ENCODE assay signal across 31 mouse cellular contexts in genomic region chr5:3665225-3665624, GRCm38 (mm10). TPM values are rescaled to one million over a fixed set of nuclear protein-coding genes. Genes with fewer than 3 reads are reported as not detected.
DNase-seq lines count a peak whose midpoint lies in the region; ATAC-seq lines count a peak whose summit lies in the region.
"Had no signal": no experiment of that assay in that cellular context is flagged by ENCODE, and none has a peak within 500 bp of the region (broad histone marks: within the 10 kb centered on the region; RNA-seq: fewer than 3 reads in every experiment).

No protein-coding gene starts in this region.

- H3K9me3 ChIP-seq in midbrain, embryonic 11.5 days (ENCODE audit: control insufficient read depth, low read length) = no peaks in the 10 kb centered on the region
- H3K9me3 ChIP-seq in midbrain, embryonic 13.5 days = no peaks in the 10 kb centered on the region
- H3K9me3 ChIP-seq in forebrain, embryonic 16.5 days (ENCODE audit: control insufficient read depth, low read length) = no peaks in the 10 kb centered on the region
- H3K9me3 ChIP-seq: embryonic facial prominence, embryonic 13.5 days; embryonic facial prominence, embryonic 15.5 days; forebrain, embryonic 10.5 days; forebrain, embryonic 12.5 days; G1E had no signal

- no peaks in the 10 kb centered on the region for H3K36me3 ChIP-seq in midbrain, embryonic 11.5 days (ENCODE audit: control insufficient read depth, insufficient read depth, low read length)
- H3K36me3 ChIP-seq in midbrain, embryonic 13.5 days = no peaks in the 10 kb centered on the region
- H3K36me3 ChIP-seq in forebrain, embryonic 16.5 days (ENCODE audit: control insufficient read depth, insufficient read depth) = no peaks in the 10 kb centered on the region
- H3K36me3 ChIP-seq: embryonic facial prominence, embryonic 13.5 days; embryonic facial prominence, embryonic 15.5 days; forebrain, embryonic 10.5 days; forebrain, embryonic 12.5 days; G1E had no signal

- DNase-seq in midbrain, embryonic 11.5 days (ENCODE audit: low spot score, missing footprints) = peak; percentile 21
- DNase-seq in testis, postnatal 10 days (ENCODE audit: low spot score) = no peak
- DNase-seq: adrenal gland, adult 8-10 months; adrenal gland, postnatal 14 days; adrenal gland, postnatal 36 days; B cell, adult 2 months; cerebellum, adult 11 months; cerebellum, adult 18-20 months; cerebellum, adult 8-10 months; cerebellum, adult 9-11 months; cerebellum, postnatal 14 days; cerebellum, postnatal 36 days; embryo, embryonic 11 days; forebrain, postnatal 0 days had no signal

- ATAC-seq in midbrain, embryonic 11.5 days (ENCODE audit: low FRiP score) = no peak
- ATAC-seq in midbrain, embryonic 13.5 days = no peak
- peak; percentile 66 for ATAC-seq in granulocyte monocyte progenitor cell, adult 5-6 weeks (replicated peaks; ENCODE audit: poor library complexity, severe bottlenecking)
- no peak for ATAC-seq in forebrain, embryonic 16.5 days
- ATAC-seq: activated CD4-positive, CD25-positive, alpha-beta regulatory T cell, adult 4 months; CD4-positive, CD25-positive, alpha-beta regulatory T cell, adult 4 months; forebrain, embryonic 14.5 days; forebrain, postnatal 0 days; Patski had no signal

- H3K4me3 ChIP-seq in midbrain, embryonic 11.5 days (ENCODE audit: low read depth, low read length) = no peak overlapping the region
- no peak overlapping the region for H3K4me3 ChIP-seq in midbrain, embryonic 13.5 days (replicated peaks)
- no peak overlapping the region for H3K4me3 ChIP-seq in forebrain, embryonic 16.5 days (replicated peaks; ENCODE audit: low read length)
- H3K4me3 ChIP-seq: embryonic facial prominence, embryonic 13.5 days; embryonic facial prominence, embryonic 15.5 days; erythroblast, embryonic 14.5 days; forebrain, embryonic 10.5 days; forebrain, embryonic 12.5 days had no signal

- no peak overlapping the region for H3K4me2 ChIP-seq in midbrain, embryonic 11.5 days
- H3K4me2 ChIP-seq in midbrain, embryonic 13.5 days (replicated peaks) = no peak overlapping the region
- H3K4me2 ChIP-seq in forebrain, embryonic 16.5 days (ENCODE audit: low read length) = no peak overlapping the region
- H3K4me2 ChIP-seq: embryonic facial prominence, embryonic 13.5 days; embryonic facial prominence, embryonic 15.5 days; forebrain, embryonic 12.5 days had no signal

- H3K27me3 ChIP-seq in midbrain, embryonic 11.5 days (ENCODE audit: control insufficient read depth, insufficient read depth, low read length) = no peaks in the 10 kb centered on the region
- H3K27me3 ChIP-seq in midbrain, embryonic 13.5 days = no peaks in the 10 kb centered on the region
- no peaks in the 10 kb centered on the region for H3K27me3 ChIP-seq in forebrain, embryonic 16.5 days (replicated peaks; ENCODE audit: control insufficient read depth, insufficient read depth, low read length)
- H3K27me3 ChIP-seq: embryonic facial prominence, embryonic 13.5 days; embryonic facial prominence, embryonic 15.5 days; forebrain, embryonic 12.5 days had no signal

- H3K9ac ChIP-seq in midbrain, embryonic 11.5 days (ENCODE audit: low read length) = no peak overlapping the region
- no peak overlapping the region for H3K9ac ChIP-seq in midbrain, embryonic 13.5 days (replicated peaks)
- no peak overlapping the region for H3K9ac ChIP-seq in forebrain, embryonic 16.5 days (replicated peaks; ENCODE audit: low read depth, low read length)
- H3K9ac ChIP-seq: embryonic facial prominence, embryonic 13.5 days; embryonic facial prominence, embryonic 15.5 days; forebrain, embryonic 12.5 days; forebrain, postnatal 0 days had no signal

- H3K4me1 ChIP-seq in midbrain, embryonic 11.5 days (ENCODE audit: control insufficient read depth, insufficient read depth, low read length) = no peaks in the 10 kb centered on the region
- H3K4me1 ChIP-seq in midbrain, embryonic 13.5 days (replicated peaks) = no peaks in the 10 kb centered on the region
- H3K4me1 ChIP-seq in forebrain, embryonic 16.5 days (replicated peaks; ENCODE audit: control insufficient read depth, insufficient read depth, low read length) = no peaks in the 10 kb centered on the region
- H3K4me1 ChIP-seq: embryonic facial prominence, embryonic 15.5 days; forebrain, embryonic 10.5 days; forebrain, embryonic 12.5 days had no signal

- WGBS in midbrain, embryonic 11.5 days = 92% methylated on average over 2 of the region's 2 CpGs
- 94% methylated on average over 2 of the region's 2 CpGs for WGBS in midbrain, embryonic 13.5 days
- WGBS in forebrain, embryonic 16.5 days = 94% methylated on average over 2 of the region's 2 CpGs

- H3K27ac ChIP-seq in midbrain, embryonic 11.5 days (ENCODE audit: low read depth, low read length) = no peak overlapping the region
- H3K27ac ChIP-seq in midbrain, embryonic 13.5 days = no peak overlapping the region
- H3K27ac ChIP-seq in forebrain, embryonic 16.5 days (ENCODE audit: low read length) = no peak overlapping the region
- H3K27ac ChIP-seq: embryonic facial prominence, embryonic 13.5 days; embryonic facial prominence, embryonic 15.5 days; forebrain, embryonic 10.5 days; forebrain, embryonic 12.5 days had no signal

RNA-seq across cellular contexts. Expression of gene Gatad1, which starts 8.2 kb away (rescaled TPM):
- 86.4 and 88.8 TPM in 2 replicates for polyA plus RNA-seq in midbrain, embryonic 11.5 days (2014; fragmentation: Nextera tagmentation; extraction: Ambion mirVana)
- polyA plus RNA-seq in midbrain, embryonic 13.5 days (2015; fragmentation: Nextera tagmentation; extraction: Ambion mirVana) = 66.3 and 68.3 TPM in 2 replicates
- 51.4 and 75.4 TPM in 2 replicates for total RNA-seq in granulocyte monocyte progenitor cell, adult 5-6 weeks (2014; fragmentation: Nextera tagmentation)
- total RNA-seq in granulocyte monocyte progenitor cell, adult 5-6 weeks (2017) = 113 and 147 TPM in 2 replicates
- 56.9 and 57.3 TPM in 2 replicates for polyA plus RNA-seq in forebrain, embryonic 16.5 days (2015; fragmentation: Nextera tagmentation; extraction: Ambion mirVana)

RNA-seq across cellular contexts. Expression of gene Tmbim7, which starts 14.2 kb away (rescaled TPM):
- not detected in 2 replicates for polyA plus RNA-seq in midbrain, embryonic 11.5 days (2014; fragmentation: Nextera tagmentation; extraction: Ambion mirVana)
- not detected in 2 replicates for polyA plus RNA-seq in midbrain, embryonic 13.5 days (2015; fragmentation: Nextera tagmentation; extraction: Ambion mirVana)
- 2.3 TPM in 1 of 2 replicates, not detected in the other for total RNA-seq in granulocyte monocyte progenitor cell, adult 5-6 weeks (2014; fragmentation: Nextera tagmentation)
- total RNA-seq in granulocyte monocyte progenitor cell, adult 5-6 weeks (2017) = not detected in 2 replicates
- not detected in 2 replicates for polyA plus RNA-seq in forebrain, embryonic 16.5 days (2015; fragmentation: Nextera tagmentation; extraction: Ambion mirVana)
- total RNA-seq: adrenal gland, adult 18-20 months; adrenal gland, adult 8-10 months; adrenal gland, postnatal 14 days; adrenal gland, postnatal 36 days; CH12.LX; common myeloid progenitor, adult 5-6 weeks; forebrain, postnatal 0 days; G1E had no signal
- polyA plus RNA-seq: CD4-positive, CD25-positive, alpha-beta regulatory T cell, adult 4 months; embryonic facial prominence, embryonic 11.5 days; embryonic facial prominence, embryonic 13.5 days; embryonic facial prominence, embryonic 15.5 days; erythroblast, embryonic 14.5 days; forebrain, embryonic 10.5 days; forebrain, embryonic 12.5 days; forebrain, embryonic 14.5 days; forebrain, postnatal 0 days; G1E; Patski had no signal
